Mouse (Mus musculus) limb, embryonic 14.5 days (tissue): Measurements from ENCODE around the gene Pkm. TPM values are rescaled to one million over a fixed set of nuclear protein-coding genes. Genes with fewer than 3 reads are reported as not detected.

Source experiments
- ATAC-seq: fragments of 200-750 bp; cut with Nextera tagmentation; 2 replicates; pipeline ENCODE4 v1.8.0; 2017; ENCODE audit warnings: low read depth, moderate number of reproducible peaks, moderate TSS enrichment; ENCODE audit not compliant: low FRiP score
- DNase-seq: peaks from one replicate; pipeline ENCODE4 v3.0.0-alpha.2; 2015; ENCODE audit warnings: low spot score
- H3K27ac ChIP-seq: fragments of 300-500 bp; sonication (generic); replicated peaks from 2 replicates; pipeline ENCODE4 v1.5.1; 2014; ENCODE audit warnings: low read depth, mild to moderate bottlenecking, low read length, moderate library complexity, mixed read lengths
- H3K27me3 ChIP-seq: fragments of 300-500 bp; sonication (generic); 2 replicates; pipeline ENCODE4 v1.6.1; 2014; ENCODE audit warnings: low read length, mixed read lengths; ENCODE audit not compliant: control insufficient read depth, insufficient read depth
- H3K36me3 ChIP-seq: fragments of 300-500 bp; sonication (generic); 2 replicates; pipeline ENCODE4 v1.6.1; 2014; ENCODE audit warnings: mild to moderate bottlenecking, low read length, moderate library complexity, mixed read lengths; ENCODE audit not compliant: control insufficient read depth, insufficient read depth
- H3K4me1 ChIP-seq: fragments of 300-500 bp; sonication (generic); 2 replicates; pipeline ENCODE4 v1.6.1; 2014; ENCODE audit warnings: antibody characterized with exemption, low read length, mixed read lengths; ENCODE audit not compliant: control insufficient read depth, insufficient read depth
- H3K4me2 ChIP-seq: fragments of 300-500 bp; sonication (generic); replicated peaks from 2 replicates; pipeline ENCODE4 v1.6.1; 2014; ENCODE audit warnings: low read depth, mild to moderate bottlenecking, low read length, moderate library complexity; ENCODE audit not compliant: severe bottlenecking
- H3K4me3 ChIP-seq: fragments of 300-500 bp; sonication (generic); replicated peaks from 2 replicates; pipeline ENCODE4 v1.5.1; 2014; ENCODE audit warnings: low read length
- H3K9ac ChIP-seq: fragments of 300-500 bp; sonication (generic); 2 replicates; pipeline ENCODE4 v1.6.1; 2014; ENCODE audit warnings: mild to moderate bottlenecking, low read depth, low read length, moderate library complexity; ENCODE audit not compliant: severe bottlenecking
- H3K9me3 ChIP-seq: fragments of 300-500 bp; sonication (generic); 2 replicates; pipeline ENCODE4 v1.6.1; 2016; ENCODE audit warnings: low read length; ENCODE audit not compliant: control insufficient read depth
- POLR2A ChIP-seq: fragments of 200-500 bp; IDR thresholded peaks from 2 replicates; pipeline ENCODE4 v1.8.0; 2012; ENCODE audit warnings: inconsistent platforms, mild to moderate bottlenecking, moderate library complexity, borderline replicate concordance; ENCODE audit not compliant: insufficient read depth, insufficient read length; ENCODE audit errors: extremely low read depth
- WGBS: fragments of 180-500 bp; shearing (Covaris S2); extraction: QIAGEN DNeasy Blood & Tissue Kit; methylation state at CpG from one replicate; pipeline ENCODE4 v1.1.7; 2014; 5-methylcytosine and 5-hydroxymethylcytosine counted together
- polyA plus RNA-seq, 2 experiments: library from polyadenylated mRNA; depleted of rRNA in 1 of 2; stranded (reverse) in 1 of 2; unstranded in 1 of 2; fragments of >200 nt; fragmentation: Nextera tagmentation in 1 of 2; extraction: Ambion mirVana in 1 of 2; gene quantifications; 2 replicates each; pipeline versions ENCODE4 v1.2.1 to v1.2.3; 2012 to 2014

Pkm gene
- polyA plus RNA-seq, 2 experiments = 988 to 1,025 TPM

DNA sequence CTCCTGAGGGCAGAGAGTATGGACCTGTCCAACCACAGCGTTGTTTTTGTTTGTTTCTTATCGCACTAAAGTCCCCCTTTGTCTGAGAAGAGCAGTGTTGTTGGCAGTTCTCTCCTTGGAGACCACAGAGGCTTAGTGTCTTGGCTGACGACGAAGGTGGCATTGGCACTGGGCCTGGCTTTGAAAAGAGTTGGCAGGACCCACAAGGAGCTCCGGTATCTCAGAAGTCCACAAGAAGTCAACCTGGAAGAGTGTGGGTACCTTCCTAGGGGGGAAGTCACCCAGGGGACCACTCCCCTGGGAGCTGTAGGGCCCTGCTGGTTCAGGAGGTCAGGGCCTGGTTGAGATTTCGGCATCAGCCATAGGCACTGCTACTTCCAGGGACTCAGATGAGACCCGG is 44.9 kb downstream of the Pkm start:
- no peaks in the 10 kb centered on the region for H3K36me3 ChIP-seq
- WGBS = 88% methylated on average over 7 of the region's 7 CpGs
- no peak overlapping the region for H3K9ac ChIP-seq
- no peak overlapping the region for H3K4me2 ChIP-seq
- DNase-seq = no peak
- H3K27ac ChIP-seq = no peak overlapping the region
- no peak for ATAC-seq
- H3K4me3 ChIP-seq = no peak overlapping the region
- TF ChIP-seq POLR2A = no peak
- H3K27me3 ChIP-seq = no peaks in the 10 kb centered on the region
- H3K4me1 ChIP-seq = no peaks in the 10 kb centered on the region
- no peaks in the 10 kb centered on the region for H3K9me3 ChIP-seq

DNA sequence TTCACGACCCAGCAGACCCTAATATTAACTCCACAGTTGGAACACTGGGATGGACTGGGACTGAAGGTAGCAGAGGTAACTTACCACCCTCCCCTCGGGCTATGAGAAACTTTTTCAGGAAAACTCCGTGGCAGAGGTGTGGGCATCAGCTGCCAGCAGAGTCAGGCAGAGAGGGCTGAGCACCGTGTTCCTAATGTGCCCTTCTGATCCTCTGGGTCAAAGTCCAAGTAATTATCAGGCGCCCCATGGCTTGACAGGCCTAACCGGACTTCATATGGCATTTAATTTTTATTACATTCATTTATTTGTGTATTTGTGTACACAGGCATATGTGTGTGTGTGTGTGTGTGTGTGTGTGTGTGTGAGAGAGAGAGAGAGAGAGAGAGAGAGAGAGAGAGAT is 46.9 kb downstream of the Pkm start:
- Histone ChIP-seq H3K27ac (no peak overlapping the region), H3K4me1 (no peaks in the 10 kb centered on the region), H3K4me2 (no peak overlapping the region), H3K9me3 (no peaks in the 10 kb centered on the region), H3K36me3 (no peaks in the 10 kb centered on the region), H3K4me3 (no peak overlapping the region), H3K9ac (no peak overlapping the region), H3K27me3 (no peaks in the 10 kb centered on the region)
- TF ChIP-seq POLR2A = no peak
- ATAC-seq (no peak), DNase-seq (no peak)
- WGBS = 52% methylated on average over 6 of the region's 6 CpGs

DNA sequence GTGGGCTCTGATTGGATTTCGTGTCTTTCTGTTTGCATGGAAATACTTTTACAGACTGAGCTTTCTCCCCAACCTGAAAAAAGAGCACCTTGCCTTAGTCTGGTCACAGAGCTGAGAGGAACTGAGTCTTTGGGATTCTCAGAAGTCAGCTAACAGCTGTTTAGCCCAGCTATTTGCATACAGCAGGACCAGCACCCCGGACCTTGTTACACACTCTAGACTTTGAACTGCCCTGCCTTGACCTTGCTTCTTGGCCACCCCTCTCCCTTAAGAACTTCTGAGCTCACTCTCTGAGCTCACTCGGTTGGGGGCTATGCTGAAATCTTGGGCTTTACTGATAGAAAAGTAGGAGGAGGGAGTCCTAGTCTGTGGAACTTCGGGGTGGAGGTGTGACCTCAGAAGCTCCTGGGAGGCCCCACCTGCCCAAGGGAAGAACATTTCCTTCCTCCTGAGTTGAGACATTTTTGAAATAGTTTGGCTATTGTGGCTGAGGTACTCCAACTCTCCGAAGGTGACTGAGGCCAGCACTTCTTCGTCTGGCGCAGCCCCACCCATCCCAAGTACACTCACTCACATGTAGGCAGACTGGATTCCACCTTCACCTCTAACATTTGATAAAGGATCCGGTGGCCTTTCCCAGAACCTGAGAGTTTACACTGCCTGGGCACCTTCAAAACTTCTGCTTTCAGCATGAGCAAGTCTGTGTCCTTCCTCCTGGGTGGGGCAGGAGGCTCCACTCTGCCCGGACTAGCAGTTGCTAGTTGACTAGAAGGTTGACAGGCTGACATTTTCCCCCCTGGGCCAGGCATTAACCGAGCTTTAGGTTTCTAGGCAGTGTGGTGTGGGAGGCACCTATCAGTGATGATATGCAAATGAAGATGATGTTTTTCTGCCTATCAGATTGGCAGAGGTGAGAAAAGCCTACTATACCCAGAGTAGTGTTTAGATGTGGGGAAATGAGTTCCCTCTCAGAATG is 51.0 kb downstream of the Pkm start:
- Histone ChIP-seq H3K4me2 (no peak overlapping the region), H3K9ac (no peak overlapping the region), H3K27ac (no peak overlapping the region), H3K4me1 (no peaks in the 10 kb centered on the region), H3K36me3 (no peaks in the 10 kb centered on the region), H3K27me3 (no peaks in the 10 kb centered on the region), H3K9me3 (no peaks in the 10 kb centered on the region), H3K4me3 (no peak overlapping the region)
- DNase-seq (no peak), ATAC-seq (no peak)
- 59% methylated on average over 10 of the region's 10 CpGs for WGBS
- TF ChIP-seq POLR2A = no peak

DNA sequence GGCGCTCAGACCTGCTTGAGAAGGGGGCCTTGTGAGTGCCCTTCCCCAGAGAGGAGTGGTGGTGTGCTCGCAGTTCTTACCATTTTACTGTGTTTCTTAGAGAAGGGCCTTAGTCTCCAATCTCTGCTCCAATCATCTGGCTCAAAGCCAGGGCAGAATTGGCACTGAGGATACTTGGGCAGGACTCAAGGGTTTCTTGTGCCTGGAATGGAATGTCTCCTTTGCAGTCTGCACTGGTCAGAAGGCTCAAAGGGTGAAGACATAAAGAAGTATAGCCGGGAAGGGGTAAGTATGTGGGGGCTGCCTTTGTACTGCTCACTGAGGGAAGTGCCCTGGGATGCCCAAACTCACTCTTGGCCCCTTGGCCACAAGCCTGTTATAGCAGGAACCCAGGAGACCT is 53.1 kb downstream of the Pkm start:
- H3K9ac ChIP-seq = no peak overlapping the region
- H3K4me1 ChIP-seq = no peaks in the 10 kb centered on the region
- TF ChIP-seq POLR2A = no peak
- no peaks in the 10 kb centered on the region for H3K36me3 ChIP-seq
- no peak overlapping the region for H3K4me2 ChIP-seq
- no peak for DNase-seq
- H3K27ac ChIP-seq = no peak overlapping the region
- no peaks in the 10 kb centered on the region for H3K9me3 ChIP-seq
- no peak for ATAC-seq
- H3K27me3 ChIP-seq = no peaks in the 10 kb centered on the region
- WGBS = 84% methylated on average over 3 of the region's 3 CpGs
- H3K4me3 ChIP-seq = no peak overlapping the region

DNA sequence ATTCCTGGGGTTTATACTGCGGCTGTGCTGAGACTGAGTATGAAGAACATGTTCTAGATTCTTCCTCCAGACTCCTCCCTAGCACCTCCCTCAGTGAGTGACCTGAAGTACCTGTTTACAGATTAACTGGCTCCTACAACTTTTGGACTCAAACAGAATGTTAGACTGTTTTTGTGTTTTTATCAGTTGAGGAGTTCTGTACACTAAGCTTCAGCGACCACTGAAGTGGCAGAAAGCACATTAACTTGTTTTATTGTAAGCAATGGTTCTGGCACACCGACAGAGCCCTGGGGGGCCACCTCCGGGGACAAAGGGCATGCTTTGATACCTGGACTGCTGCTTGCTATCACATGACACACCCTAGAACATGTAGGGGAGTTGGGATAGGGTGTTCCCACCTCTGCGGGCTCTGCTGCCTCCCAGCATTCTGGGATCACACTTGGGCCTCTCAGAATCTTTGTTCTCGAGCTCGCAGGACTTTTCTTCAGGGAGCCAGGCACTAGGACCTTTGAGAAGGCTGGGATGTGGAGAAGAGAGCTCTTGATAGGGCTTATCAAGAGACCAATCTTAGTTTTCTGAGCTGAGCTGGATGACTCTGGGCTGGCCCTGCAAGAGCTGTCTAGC is 60.2 kb downstream of the Pkm start:
- Histone ChIP-seq H3K27me3 (no peaks in the 10 kb centered on the region), H3K27ac (no peak overlapping the region), H3K4me1 (no peaks in the 10 kb centered on the region), H3K4me2 (no peak overlapping the region), H3K36me3 (no peaks in the 10 kb centered on the region), H3K9me3 (no peaks in the 10 kb centered on the region), H3K9ac (no peak overlapping the region), H3K4me3 (no peak overlapping the region)
- WGBS = 66% methylated on average over 7 of the region's 7 CpGs
- DNase-seq (no peak), ATAC-seq (no peak)
- TF ChIP-seq POLR2A = no peak
